Mouse (Mus musculus) kidney, embryonic 15.5 days (tissue): ENCODE results near the gene Il2ra. TPM values are rescaled to one million over a fixed set of nuclear protein-coding genes. Genes with fewer than 3 reads are reported as not detected.

Source experiments
- polyA plus RNA-seq: library from polyadenylated mRNA; unstranded; fragments of >200 nt; fragmentation: Nextera tagmentation; extraction: Ambion mirVana; gene quantifications from 2 replicates; pipeline ENCODE4 v1.2.1, GENCODE M21; 2015

The Il2ra gene
- polyA plus RNA-seq, 1 experiment from 2014 or later = not detected

Other genes starting within 250 kb of the Il2ra start
- gene Pfkfb3, start 88.7 kb upstream of the Il2ra start, polyA plus RNA-seq = 13.2 and 13.9 TPM in 2 replicates
- 148 and 154 TPM in 2 replicates for gene Rbm17, start 38.7 kb upstream of the Il2ra start, polyA plus RNA-seq
- not detected in 2 replicates for gene Gm17490, start 16.5 kb upstream of the Il2ra start, polyA plus RNA-seq
- gene Il15ra, start 62.5 kb downstream of the Il2ra start, polyA plus RNA-seq = 2.1 and 2.2 TPM in 2 replicates
- 127 and 130 TPM in 2 replicates for gene Fbh1, start 134.8 kb downstream of the Il2ra start, polyA plus RNA-seq
- 49.8 and 52.1 TPM in 2 replicates for gene Ankrd16, start 135.1 kb downstream of the Il2ra start, polyA plus RNA-seq